Mouse (Mus musculus) megakaryocyte, adult 5-6 weeks (primary cell): ENCODE results near the gene Gm9958. TPM values are rescaled to one million over a fixed set of nuclear protein-coding genes. Genes with fewer than 3 reads are reported as not detected.

Source experiments
- ATAC-seq: 2 replicates; pipeline ENCODE4 v1.8.0; 2016; ENCODE audit warnings: mild to moderate bottlenecking, inconsistent platforms; ENCODE audit not compliant: poor library complexity, severe bottlenecking
- total RNA-seq, 2 experiments: library from RNA; stranded (forward) in 1 of 2; stranded (reverse) in 1 of 2; fragments of 153-499, 151-499 nt in 1 of 2; fragments of 221-1000, 200-1000 nt in 1 of 2; gene quantifications; 2 replicates each; pipeline versions ENCODE4 v1.2.3 to v1.2.4; 2015 to 2017

Gm9958 gene
- total RNA-seq (2015) (2.3 and 4.3 TPM in 2 replicates), total RNA-seq (2017) (0.89 and 1.6 TPM in 2 replicates)

GRCm38 (mm10) chr5:90367067-90367303 lies at the start of gene Gm9958:
Gene Gm9958 (plus strand): TSS chr5:90367204.
- no peak for ATAC-seq

DNA sequence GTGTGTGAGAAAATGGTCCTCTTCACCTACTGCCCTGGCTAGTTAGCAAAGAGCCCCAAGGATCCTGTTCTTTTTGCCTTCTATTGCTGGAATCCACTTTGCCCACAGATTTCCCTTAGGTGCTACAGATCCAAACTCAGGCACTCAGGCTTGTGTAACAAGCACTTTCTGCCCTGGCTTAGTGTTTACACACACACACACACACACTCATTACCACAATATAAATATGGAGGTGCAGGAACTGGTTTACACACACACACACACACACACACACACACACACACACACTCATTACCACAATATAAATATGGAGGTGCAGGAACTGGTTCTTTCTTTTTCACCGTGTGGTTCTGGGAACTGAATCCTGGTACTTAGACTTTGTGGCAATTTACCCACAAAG lies 35.9 kb upstream of the Gm9958 start:
- ATAC-seq = no peak

- no peak for ATAC-seq
Measured at GRCm38 (mm10) chr5:90332478-90332877, 34.5 kb upstream of the Gm9958 start.

DNA sequence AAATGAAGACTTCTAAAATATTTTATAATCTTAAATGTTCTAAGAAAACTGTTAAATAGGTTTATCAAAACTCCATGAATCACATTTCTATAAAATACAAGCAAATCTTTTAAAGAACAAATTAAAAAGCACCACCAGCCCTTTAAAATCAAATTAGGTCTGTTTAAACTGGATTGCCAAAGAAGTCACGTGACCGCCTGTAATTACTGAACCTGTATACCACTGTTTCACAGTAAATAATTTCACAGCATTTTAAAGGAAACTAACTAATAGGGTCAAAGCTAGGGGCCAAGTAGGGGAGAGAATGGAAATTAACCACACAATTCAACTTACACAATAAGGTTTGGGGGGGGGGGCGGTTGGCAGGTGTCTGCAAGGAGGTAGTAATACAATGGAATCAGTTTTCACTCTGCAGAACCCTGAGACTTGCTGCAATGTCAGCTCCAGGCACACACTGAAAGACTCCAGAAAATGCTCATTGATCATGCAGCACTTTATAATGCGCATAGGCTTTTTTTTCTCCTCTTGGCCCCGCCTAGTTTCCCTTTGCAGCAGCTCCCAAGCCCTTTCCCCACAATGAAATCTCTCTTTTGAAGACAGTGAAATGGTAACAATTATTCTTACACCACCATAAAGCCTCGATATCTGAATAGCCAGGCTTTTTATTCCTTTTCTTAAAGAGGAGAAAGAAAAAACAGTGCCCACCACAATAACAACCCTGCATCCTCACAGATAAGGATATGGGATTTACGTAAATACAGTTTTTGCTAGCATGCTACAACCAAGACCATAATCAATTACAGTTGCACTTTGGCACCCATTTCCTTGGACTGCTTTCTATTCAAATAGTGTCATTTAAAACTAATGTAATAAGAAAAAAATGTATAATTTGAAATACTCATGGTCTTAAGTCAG lies 28.6 kb upstream of the Gm9958 start:
- no peak for ATAC-seq

DNA sequence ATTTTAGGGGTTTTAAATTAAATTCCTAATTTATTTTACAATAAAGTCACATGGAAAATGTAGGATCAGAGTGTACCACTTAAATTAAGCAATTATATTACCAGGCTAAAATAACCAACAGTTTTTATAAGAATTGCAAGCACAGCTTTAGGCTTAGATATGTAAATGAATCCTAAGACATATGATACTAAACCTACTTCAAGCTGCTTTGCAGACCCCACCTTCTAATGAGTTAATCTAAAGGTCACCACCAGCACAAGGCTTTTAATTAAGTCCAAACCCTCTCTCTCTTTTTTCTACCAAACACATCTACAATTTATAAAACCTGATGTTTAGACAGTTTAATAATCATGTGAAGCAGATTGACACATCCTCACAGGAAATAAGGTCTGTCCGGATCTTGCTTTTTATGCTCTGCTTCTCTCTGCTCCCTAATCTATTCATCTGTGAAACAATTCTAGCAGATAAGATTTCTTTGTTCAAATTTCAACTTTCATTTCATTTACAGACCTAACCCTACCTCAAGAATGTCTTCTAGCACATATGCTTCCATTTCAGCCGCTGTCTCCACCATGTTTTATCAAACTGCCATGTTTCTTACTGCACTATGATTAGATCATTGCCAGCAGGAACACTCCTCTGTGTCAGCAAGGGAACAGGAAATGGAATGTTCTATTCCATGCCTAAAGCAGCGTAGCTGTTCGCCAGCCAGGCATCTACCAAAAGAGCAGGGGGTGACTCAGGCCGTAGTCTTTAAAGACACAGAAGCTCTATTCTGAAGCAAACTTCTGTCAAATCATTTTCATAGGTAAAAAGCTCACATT lies 27.7 kb upstream of the Gm9958 start:
- peak; percentile 66 for ATAC-seq

- no peak for ATAC-seq
Measured at GRCm38 (mm10) chr5:90339953-90340343, 27.1 kb upstream of the Gm9958 start.

GRCm38 (mm10) chr5:90340847-90341246 lies 26.2 kb upstream of the Gm9958 start:
- no peak for ATAC-seq

DNA sequence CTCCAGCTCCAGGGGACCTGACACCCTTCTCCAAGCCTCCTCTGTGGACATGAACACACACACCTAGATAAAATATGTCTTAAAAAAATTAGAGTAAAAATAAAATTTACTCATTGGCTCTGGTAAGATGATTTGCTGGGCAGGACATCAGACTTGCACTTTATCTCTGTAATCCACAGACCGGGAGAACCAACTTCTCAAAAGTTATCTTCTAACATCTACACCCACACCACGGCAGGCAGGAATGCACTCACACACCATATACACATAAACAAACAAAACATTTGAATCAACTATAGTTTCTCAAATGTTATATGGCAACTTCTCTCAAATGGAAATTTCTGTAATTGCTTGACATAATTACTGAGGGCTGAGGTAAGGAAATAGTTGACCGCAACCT lies 20.1 kb upstream of the Gm9958 start:
- no peak for ATAC-seq

- ATAC-seq = no peak
Measured at GRCm38 (mm10) chr5:90353552-90354317, 13.3 kb upstream of the Gm9958 start.

DNA sequence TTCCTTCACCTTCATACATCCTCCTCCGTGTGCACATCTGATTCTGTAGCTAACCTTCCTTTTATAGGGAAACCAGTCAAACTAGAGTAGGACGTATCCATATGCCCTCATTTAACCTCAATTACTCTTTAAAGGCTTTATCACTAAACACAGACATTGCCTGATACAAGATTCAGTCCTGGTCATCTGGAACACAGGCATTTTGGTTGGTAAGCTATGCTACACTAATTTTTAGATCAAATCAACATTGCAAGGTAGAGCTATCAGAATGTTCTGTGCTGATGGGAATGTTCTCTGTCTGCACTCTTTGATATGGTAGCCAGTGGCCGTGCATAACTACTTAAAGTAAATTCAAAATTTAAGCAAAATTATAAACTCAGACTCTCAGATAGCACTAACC lies 11.2 kb upstream of the Gm9958 start:
- ATAC-seq = no peak

DNA sequence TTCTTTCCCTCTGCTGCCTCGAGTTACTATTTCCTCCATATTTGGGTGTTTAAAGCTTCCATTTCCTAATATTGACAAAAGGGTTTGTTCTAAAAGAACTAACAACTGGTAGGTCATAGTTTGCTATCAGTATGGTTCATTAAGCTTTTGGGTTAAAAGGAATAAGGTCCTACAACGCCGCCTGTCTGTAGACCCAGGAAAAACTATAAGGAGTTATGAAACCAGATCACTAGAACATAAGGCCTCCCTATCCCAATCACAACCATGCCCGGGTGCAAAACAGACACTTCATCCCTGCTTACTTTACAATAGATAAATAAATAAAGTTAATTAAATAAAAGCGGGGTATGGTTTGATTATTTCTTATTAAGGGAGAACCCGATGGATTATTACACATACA lies 2.5 kb upstream of the Gm9958 start:
- peak; percentile 48 for ATAC-seq

DNA sequence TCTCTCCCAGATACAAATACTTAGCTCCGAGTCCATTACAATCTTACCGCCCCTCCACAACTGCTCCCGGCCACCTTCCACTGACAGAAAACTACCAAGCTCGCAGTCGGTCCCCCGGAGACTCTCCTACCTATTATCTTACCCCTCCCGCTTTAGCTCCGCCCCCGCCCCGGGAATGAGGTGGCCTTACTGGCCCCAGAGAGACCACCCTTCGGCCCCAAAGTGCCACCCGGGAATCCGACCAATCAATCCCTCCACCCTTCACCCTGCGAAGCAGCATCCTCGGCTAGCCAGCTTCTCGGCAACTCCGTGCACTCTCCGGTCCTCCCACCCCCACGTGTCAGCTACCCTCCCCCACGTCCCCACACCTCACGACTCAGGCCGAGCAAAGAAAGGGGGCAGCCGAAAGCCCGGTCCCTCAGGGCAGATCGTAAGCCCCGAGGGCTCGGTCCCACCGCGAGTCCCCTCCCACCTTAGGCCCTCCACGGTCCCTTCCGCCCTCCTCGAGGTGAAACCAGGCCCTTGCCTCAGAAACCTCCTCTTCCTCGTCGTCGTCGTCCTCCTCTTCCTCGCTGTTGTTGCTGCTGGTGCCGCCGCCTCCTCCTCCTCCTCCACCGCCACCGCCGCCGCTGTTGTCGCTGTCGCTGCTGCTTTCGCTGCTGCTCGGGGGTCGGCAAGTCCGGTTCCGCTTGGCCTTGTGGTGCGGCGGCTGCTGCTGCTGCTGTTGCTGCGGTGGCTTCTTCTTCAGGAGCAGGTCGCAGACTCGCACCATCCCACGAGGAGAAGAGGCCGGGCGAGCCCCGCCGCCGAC lies 1.7 kb upstream of the Gm9958 start:
- ATAC-seq = peak; percentile 21

- peak; percentile 80 for ATAC-seq
Measured at GRCm38 (mm10) chr5:90366121-90367066, 610 bp upstream of the Gm9958 start, which contains the start of gene Ankrd17. Gene Ankrd17 (minus strand): TSS chr5:90366577.

DNA sequence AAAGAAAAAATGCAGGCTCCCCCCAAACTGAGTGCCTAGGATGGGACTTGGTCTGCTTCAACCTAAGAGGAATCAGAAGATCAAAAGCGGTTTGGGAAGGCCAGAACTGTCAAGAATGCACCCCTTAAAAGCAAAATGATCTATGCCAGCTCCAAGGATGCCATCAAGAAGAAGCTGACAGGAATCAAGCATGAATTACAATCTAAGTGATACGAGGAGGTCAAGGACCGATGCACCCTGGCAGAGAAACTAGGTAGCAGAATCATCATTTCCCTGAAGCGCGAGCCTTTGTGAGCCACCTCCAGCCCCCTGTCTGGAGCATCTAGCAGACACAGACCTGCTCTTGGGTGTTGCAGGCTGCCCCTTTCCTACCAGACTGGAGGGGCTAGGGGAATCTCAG lies 3.4 kb downstream of the Gm9958 start:
- no peak for ATAC-seq

DNA sequence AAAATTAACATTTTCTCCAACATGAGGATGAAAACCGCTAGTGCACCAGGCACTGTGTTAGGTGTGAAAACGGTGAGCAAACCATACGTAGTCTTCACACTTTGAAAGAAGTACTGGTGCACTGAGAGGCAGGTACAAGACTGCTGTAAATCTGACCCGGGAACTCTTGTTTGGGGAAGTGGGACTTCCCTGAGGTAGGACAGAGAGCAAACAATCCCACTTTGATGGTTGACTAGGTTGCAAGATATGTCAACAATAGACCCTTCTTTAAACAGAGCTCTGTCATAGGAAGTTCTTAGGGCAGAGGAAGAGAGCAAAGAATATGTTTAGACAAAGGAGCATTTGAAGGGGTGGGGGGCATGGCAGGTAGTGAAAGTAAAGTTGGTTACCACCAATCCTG lies 6.7 kb downstream of the Gm9958 start:
- no peak for ATAC-seq

GRCm38 (mm10) chr5:90381458-90381857 lies 14.5 kb downstream of the Gm9958 start:
- ATAC-seq = no peak

DNA sequence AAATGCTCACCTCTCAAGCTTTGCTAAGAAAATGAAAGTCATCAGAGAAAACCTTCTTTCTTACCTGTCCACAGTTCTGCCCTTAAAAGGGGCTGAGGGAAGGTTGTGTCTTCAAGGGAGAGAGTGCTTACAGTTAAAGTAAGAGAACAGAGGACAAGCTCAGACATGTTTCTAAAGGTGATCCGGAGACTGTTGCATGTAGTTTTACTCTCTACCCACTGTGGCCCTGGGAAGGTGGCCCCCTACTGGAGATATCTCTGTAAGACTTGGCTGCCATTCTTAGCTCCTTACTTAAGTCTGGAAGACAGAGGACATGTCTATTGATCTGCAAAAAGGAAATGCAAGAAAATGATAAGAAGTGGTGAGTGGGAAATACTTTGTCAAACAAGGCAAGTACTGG lies 16.1 kb downstream of the Gm9958 start:
- ATAC-seq = peak; percentile 64

DNA sequence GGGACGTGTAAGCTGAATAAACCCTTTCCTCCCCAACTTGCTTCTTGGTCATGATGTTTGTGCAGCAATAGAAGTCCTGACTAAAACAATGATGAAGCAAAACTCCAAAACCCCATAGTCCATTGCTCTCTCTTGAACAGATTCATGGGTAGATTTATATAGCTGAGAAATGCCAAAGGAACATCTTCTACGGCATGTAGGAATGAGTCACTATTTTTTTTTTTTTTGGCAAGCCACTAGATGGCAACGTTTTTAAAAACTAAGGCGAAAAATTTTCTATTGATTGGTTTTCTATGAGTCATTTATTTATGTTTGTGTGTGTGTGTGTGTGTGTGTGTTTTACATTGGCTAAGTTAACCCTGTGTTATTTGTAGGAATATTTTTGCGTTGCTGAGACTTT lies 26.8 kb downstream of the Gm9958 start:
- no peak for ATAC-seq

GRCm38 (mm10) chr5:90394322-90394721 lies 27.3 kb downstream of the Gm9958 start:
- no peak for ATAC-seq
